Mouse (Mus musculus) heart, adult 9 months (tissue): Measurements from ENCODE around the gene Nedd9.

Source experiments
- DNase-seq, 2 experiments: peaks; one replicate each; pipeline ENCODE4 v3.0.0; 2022; ENCODE audit warnings: low spot score in 2 of 2

The Nedd9 gene

DNA sequence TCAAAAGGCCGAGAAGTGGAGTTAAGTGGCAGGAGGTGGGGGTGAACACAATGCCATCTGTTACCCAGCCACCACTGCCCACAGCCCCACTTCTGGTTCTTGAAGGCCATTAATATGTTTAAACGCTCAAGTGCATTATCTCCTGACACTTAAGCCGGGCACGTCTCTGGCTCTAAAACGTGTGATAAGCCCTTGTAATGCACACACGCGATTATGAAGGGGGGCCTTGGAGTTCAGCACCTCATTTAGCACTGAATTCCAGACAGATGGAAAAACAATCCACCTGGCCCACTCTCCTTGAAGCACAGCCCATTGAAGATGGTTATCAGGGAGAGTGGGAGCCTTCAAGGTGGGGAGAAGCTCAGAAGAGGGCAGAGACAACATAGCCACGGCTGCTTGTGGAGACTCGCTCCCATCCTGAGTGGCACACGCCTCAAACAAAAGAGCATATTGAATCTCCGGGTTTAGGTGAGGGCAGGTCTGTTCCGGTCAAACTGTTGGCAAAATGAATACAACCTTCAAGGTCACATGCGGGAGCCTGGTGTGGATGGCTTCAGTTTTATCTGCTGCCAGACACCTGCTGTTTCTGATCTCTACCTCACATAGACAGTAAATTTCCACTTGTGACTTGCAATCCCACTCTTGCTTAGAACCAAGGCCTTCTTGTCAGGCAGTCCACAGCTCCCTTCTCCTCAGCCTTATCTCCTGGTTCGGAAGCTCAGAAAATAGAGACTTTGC lies 30.7 kb downstream of the Nedd9 start:
- no peak for DNase-seq

- no peak for DNase-seq
These were observed 33.7 kb downstream of the Nedd9 start for GRCm38 (mm10) chr13:41453227-41454193.

DNA sequence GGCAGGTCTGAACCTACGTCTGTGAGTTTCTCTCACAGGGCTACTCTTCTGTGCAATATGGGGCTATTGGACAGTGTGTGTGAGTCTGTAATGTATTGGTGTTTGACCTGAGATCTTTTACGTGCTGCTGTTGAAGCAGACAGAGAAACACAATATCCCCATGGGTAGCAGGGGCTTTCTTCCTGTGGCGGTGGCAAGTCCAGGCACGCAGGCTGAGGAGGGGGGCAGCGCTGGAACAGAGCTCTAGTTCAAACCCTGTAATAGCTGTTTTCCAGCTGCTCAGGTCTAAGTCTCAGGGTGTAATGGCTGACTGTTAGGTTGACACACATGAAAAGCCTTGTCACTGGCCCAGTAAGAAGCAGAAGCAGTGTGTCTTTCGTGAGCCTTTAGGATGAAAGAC lies 36.3 kb downstream of the Nedd9 start:
- DNase-seq: no peak

DNA sequence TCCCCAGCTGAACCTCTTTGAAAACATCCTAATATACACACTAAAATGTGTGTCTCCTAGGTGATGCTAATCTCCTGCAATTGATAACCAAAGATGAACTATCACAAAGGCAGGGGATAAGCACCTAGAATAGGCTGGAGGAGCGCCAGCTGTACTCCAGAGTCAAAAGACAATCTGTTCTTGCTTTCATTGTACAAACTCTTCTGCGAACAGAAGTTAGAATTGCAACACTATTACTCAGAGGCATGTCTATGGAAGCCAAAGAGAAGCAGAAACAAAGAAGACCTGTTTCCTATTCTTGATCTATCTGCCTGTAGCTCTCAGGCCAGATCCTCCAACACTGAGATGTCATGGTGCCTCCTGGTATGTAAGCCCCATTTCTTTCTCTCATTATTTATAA lies 38.0 kb downstream of the Nedd9 start:
- DNase-seq: no peak

DNA sequence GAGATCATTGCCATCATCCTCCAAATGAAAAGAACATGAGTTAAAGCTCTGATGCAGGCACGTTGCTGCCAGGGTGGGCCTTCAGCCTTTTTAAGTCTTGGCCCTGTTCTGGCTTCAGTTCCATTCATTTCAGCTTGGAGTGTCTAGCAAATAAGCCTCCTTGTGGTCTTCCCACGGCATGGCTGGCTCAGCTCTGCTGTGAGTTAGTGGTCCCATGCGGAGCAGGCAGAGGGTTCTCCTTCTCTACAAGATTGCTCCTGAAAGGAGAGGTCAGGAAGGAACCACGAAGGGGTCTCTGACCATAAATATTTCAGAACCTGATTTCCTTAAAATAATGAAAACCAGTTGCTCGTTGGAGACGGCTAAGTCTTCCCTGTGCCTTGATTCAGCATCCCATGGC lies 40.0 kb downstream of the Nedd9 start:
- DNase-seq: no peak

GRCm38 (mm10) chr13:41446591-41446990 lies 40.6 kb downstream of the Nedd9 start:
- no peak for DNase-seq

GRCm38 (mm10) chr13:41445067-41445808 lies 41.9 kb downstream of the Nedd9 start:
- no peak for DNase-seq

DNA sequence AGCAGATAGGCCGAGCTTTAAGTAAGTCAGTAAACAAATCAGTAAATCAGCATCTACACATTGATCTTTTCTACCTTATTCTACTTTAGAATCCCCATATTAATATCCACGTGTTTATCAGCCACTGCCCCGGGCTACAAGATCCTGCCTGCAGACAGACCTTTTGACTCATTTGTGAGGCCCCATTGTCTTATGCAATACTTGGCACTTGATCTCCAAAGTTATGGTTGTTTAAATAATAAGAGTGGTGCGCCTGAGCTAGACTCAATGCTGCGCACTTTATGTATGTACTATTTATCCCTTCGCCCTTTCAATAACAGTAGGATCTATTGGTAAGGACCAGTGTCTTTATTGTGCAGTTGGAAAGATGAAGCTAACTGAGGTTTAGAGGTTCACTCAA lies 42.9 kb downstream of the Nedd9 start:
- no peak for DNase-seq

GRCm38 (mm10) chr13:41442145-41442544 lies 45.0 kb downstream of the Nedd9 start:
- no peak for DNase-seq

DNA sequence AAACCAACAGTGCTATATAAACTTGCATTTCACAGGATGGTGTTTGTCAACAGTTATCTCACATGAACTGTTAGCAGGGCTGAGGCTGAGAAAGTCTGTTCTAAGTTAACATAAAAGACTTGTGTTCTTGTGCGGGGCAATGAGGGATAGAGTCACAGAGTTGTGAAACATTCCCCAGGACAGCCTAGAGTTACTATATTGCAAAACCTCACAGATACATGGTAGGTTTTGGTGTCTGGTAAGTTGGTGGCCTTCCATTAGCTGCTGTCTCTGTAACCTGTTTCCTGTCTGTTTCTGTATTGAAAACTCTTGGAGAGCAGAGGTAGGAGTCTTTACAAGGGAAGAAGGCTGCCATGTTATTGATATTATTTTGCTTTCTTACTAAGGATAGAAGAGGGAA lies 47.0 kb downstream of the Nedd9 start:
- no peak for DNase-seq

GRCm38 (mm10) chr13:41437390-41437789 lies 49.8 kb downstream of the Nedd9 start:
- DNase-seq: no peak

- peak; percentile 55 to 69 for DNase-seq
These were observed 50.4 kb downstream of the Nedd9 start for GRCm38 (mm10) chr13:41436731-41437130.

DNA sequence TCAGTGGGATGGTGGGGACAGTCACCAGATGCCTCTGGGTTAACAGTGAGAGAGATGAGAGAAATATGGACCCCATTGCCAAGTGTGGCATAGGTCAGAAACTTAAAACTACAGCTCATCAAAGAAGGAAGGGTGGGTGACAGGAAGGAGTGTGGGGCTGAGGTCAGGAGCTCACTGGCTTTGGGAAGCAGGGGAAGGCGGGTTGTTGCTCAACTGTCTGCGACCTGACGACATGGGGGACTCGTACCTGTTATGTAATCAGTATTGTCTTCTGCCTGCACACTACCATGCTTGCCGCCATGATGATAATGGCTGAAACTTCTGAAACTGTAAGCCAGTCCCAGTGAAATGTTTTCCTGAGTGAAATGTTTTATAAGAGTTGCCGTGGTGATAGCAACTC lies 54.0 kb downstream of the Nedd9 start:
- no peak for DNase-seq

DNA sequence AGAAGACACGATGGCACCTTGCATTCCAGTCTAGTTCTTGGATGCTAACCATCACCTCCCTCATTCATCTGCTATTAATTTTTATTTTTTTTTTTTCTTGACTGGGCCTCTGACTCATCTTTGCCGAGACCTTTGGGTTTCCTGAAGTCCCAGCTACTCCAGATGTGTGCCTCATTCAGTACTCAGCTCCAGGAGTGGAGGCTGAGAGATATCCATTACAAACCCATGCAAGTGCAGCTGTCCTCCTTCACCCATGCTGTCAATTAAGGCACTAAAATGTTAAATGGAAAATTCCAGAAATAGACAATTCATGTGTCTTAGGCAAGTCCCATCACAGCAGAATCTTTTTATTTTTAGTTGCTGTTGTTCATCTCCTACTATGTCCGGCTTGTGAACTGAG lies 55.4 kb downstream of the Nedd9 start:
- peak in 1 of 2 experiments; percentile 28 for DNase-seq

- DNase-seq: no peak
These were observed 60.1 kb downstream of the Nedd9 start for GRCm38 (mm10) chr13:41427046-41427445.

- DNase-seq: peak in 1 of 2 experiments; percentile 20
These were observed 63.6 kb downstream of the Nedd9 start for GRCm38 (mm10) chr13:41423463-41424074.

DNA sequence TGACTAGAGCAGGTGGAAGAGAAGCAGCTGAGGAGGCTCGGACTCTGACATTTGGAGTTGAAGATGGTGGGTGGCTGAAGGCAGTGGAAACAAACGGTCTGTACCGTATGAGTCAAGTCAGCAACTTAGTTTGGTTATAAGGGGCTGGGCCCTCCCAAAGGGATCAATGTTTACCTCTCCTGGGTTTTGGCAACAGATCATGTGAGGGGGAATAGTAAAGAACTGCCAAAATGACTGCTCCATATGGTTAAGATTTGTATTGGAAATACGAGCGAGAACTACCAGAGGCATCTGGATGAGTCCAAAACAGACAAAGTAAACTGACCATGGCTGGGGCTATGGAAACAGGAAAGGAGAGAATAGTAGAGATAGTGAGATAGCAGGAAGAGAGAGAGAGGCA lies 64.6 kb downstream of the Nedd9 start:
- DNase-seq: no peak

DNA sequence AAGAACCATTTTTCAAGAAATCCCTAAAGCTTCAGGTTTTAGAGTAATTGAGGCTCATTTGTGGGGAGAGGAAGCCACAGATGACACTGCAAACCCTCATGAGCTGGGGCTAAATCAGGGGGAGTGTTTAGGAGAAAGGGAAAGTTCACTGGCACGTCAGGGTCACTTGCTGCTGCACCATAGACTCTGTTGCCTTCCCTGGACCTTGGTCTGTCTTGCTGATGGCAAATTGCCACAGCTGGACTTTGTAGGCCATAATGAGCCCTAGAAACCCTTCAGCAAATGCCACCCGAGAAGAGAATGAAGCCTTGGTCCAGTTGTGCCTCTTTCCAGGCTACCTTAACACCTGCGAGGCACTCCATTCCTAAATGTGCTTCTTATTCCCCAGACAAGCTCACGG lies 66.8 kb downstream of the Nedd9 start:
- no peak for DNase-seq

DNA sequence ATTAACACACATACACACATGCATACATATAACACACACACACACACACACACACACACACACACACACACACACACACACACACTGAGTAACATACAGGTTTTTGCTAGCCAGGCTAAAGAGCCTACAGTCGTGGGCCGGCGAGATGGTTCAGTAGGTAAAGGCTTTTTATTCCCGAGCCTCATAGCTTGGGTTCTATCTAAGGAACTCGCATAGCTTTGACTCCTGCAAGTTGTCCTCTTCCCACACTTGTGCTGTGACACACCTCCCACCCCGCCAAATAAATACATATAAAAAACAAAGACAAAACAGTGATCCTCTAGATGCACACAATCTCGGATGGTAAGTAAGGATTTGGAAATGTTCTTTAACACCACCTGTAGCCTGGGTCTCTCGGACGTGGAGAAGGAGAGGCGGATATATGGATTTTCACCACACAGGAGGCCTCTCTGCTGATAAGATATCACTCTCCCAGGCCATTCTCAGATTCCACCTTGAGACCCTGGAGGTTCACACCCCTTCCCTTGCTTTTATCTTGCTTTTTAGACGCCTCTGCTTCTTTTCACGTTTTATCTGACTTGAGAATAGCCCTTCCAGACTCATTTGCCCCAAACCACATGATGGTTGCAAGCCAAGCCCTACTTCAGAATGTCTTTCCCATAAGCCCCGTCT lies 68.8 kb downstream of the Nedd9 start:
- DNase-seq: no peak

DNA sequence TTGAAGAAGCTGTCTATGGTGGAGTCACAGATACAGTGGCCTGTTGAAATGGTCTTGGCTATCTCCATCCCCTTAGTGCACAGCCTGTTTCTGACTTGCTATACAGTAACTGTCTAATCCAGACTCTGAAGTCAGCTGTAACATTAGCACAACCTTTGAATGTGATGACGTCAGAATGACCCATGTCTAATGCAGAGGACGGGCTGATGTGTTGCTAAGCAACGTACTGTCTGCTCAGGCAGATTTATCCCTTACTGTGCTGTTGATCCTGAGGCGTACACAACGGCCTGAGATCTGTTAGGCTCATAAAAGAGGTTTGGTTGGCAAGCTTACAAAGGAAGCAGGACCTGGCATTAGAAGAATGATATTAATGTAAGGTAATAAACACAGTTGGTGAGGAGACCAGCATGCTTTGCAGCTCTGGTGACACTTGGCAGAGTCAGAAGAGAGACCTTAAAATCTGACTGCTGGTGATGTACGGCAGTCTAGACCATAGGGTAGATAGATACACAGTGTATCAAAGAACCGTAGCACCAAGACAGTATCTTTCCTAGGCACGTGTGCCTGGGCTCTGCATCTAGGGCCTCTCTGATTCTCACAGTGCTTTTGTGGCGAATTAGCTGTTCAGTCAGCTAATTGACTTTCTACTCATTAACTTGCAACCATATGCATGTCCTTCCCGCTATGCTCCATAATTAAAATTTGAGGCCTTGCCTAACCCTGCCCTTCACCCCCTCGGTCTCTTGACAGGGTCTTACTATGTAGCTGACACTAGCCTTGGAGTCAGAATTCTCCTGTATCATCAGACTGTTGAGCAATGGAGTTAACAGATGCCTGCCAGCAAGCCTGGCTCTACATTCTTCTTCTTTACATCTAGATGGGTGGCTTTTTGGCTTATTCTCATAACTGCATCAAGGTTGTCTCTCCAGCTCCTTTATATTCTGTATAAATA lies 70.8 kb downstream of the Nedd9 start:
- no peak for DNase-seq
